In the genomic region with DNA sequence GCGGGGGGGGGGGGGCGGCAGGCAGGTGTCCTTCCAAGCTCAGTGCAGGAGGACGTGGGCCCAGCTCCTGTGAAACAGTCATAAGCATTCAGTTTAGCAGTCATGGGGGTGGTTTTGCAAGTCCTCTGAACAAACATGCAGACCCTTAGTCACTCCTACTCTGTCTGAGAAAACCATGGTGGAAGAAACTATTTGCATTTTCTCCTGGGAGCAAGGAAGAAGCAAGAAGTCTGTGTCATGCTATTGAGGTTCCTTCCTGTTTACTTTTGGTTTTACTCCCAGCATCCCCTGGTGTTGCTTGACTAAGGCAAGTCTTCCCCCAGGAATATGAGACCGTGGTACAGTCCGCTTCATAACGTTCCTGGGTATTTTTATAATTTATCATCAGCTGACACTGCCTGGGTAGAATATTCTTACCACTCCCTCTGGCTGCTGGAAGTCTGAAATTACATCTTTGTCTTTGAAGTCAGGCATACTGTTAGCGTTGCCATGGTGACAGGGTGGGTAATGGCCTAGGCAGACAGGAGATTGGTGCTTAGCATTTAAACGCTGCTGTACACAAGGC, we compare ENCODE assay signal across 8 mouse cellular contexts.
DNase-seq lines count a peak whose midpoint lies in the region; ATAC-seq and TF ChIP-seq lines count a peak whose summit lies in the region.

No protein-coding gene starts in this region.

- no peaks in the 10 kb centered on the region for H3K9me3 ChIP-seq in embryonic facial prominence, embryonic 11.5 days (replicated peaks; ENCODE audit: control insufficient read depth, low read length)
- H3K9me3 ChIP-seq in limb, embryonic 13.5 days, result no peaks in the 10 kb centered on the region
- no peaks in the 10 kb centered on the region for H3K9me3 ChIP-seq in midbrain, embryonic 15.5 days

- peak; percentile 52 for TF ChIP-seq CTCF in heart, adult 2 months (IDR thresholded peaks at IDR 0.05)
- TF ChIP-seq CTCF in kidney, adult 2 months (conservative IDR thresholded peaks at IDR 0.05; ENCODE audit: insufficient read depth, insufficient read length, low read depth, low read length), result no peak

- H3K4me1 ChIP-seq in embryonic facial prominence, embryonic 11.5 days (ENCODE audit: control insufficient read depth, insufficient read depth, low read length), result no peaks in the 10 kb centered on the region
- H3K4me1 ChIP-seq in heart, adult 2 months (ENCODE audit: control insufficient read depth, insufficient read depth, low read length), result peaks cover 9% of the 10 kb centered on the region
- H3K4me1 ChIP-seq in kidney, adult 2 months (ENCODE audit: control insufficient read depth, insufficient read depth, low read length), result peaks cover 19% of the 10 kb centered on the region
- peaks cover 66% of the 10 kb centered on the region for H3K4me1 ChIP-seq in limb, embryonic 13.5 days
- peaks cover 39% of the 10 kb centered on the region for H3K4me1 ChIP-seq in midbrain, embryonic 15.5 days

- H3K4me2 ChIP-seq in embryonic facial prominence, embryonic 11.5 days (ENCODE audit: low read depth, low read length), result no peak overlapping the region
- peak overlapping the region; percentile 37; the same call in 1 of the 2 replicates for H3K4me2 ChIP-seq in limb, embryonic 13.5 days (replicated peaks)
- peak overlapping the region; percentile 23; the same call in 1 of the 2 replicates for H3K4me2 ChIP-seq in midbrain, embryonic 15.5 days

- H3K27me3 ChIP-seq in embryonic facial prominence, embryonic 11.5 days (ENCODE audit: control insufficient read depth, insufficient read depth, low read length), result no peaks in the 10 kb centered on the region
- no peaks in the 10 kb centered on the region for H3K27me3 ChIP-seq in heart, adult 2 months (ENCODE audit: control insufficient read depth, insufficient read depth, low read length)
- no peaks in the 10 kb centered on the region for H3K27me3 ChIP-seq in kidney, adult 2 months (replicated peaks; ENCODE audit: control insufficient read depth, insufficient read depth, low read length)
- no peaks in the 10 kb centered on the region for H3K27me3 ChIP-seq in limb, embryonic 13.5 days
- no peaks in the 10 kb centered on the region for H3K27me3 ChIP-seq in midbrain, embryonic 15.5 days (replicated peaks)

- no peaks in the 10 kb centered on the region for H3K36me3 ChIP-seq in embryonic facial prominence, embryonic 11.5 days (replicated peaks; ENCODE audit: control insufficient read depth, insufficient read depth, low read depth, low read length)
- H3K36me3 ChIP-seq in heart, adult 2 months (ENCODE audit: control insufficient read depth, insufficient read depth, low read length), result peaks cover 4% of the 10 kb centered on the region; the same call in 1 of the 2 replicates
- H3K36me3 ChIP-seq in kidney, adult 2 months (ENCODE audit: control insufficient read depth, insufficient read depth, low read length), result no peaks in the 10 kb centered on the region
- H3K36me3 ChIP-seq in limb, embryonic 13.5 days, result no peaks in the 10 kb centered on the region
- no peaks in the 10 kb centered on the region for H3K36me3 ChIP-seq in midbrain, embryonic 15.5 days (replicated peaks)

- no peak overlapping the region for H3K27ac ChIP-seq in embryonic facial prominence, embryonic 11.5 days (replicated peaks; ENCODE audit: low read depth, low read length)
- no peak overlapping the region for H3K27ac ChIP-seq in heart, adult 2 months
- H3K27ac ChIP-seq in kidney, adult 2 months (ENCODE audit: insufficient read depth, low read depth, low read length), result peak overlapping the region; percentile 62
- H3K27ac ChIP-seq in limb, embryonic 13.5 days, result peak overlapping the region; percentile 10; the same call in 1 of the 2 replicates
- H3K27ac ChIP-seq in midbrain, embryonic 15.5 days, result peak overlapping the region; percentile 78

- no peak overlapping the region for H3K4me3 ChIP-seq in embryonic facial prominence, embryonic 11.5 days (ENCODE audit: low read depth, low read length)
- no peak overlapping the region for H3K4me3 ChIP-seq in heart, adult 2 months
- H3K4me3 ChIP-seq in kidney, adult 2 months (ENCODE audit: insufficient read depth, low read depth, low read length), result no peak overlapping the region
- H3K4me3 ChIP-seq in limb, embryonic 13.5 days, result no peak overlapping the region
- H3K4me3 ChIP-seq in midbrain, embryonic 15.5 days, result no peak overlapping the region

- H3K9ac ChIP-seq in embryonic facial prominence, embryonic 11.5 days (replicated peaks; ENCODE audit: low read length), result no peak overlapping the region
- H3K9ac ChIP-seq in heart, adult 2 months (ENCODE audit: low read depth, low read length), result no peak overlapping the region
- H3K9ac ChIP-seq in limb, embryonic 13.5 days, result no peak overlapping the region
- no peak overlapping the region; the same call in 1 of the 2 replicates for H3K9ac ChIP-seq in midbrain, embryonic 15.5 days

- intact Hi-C loops in heart, adult 2 months (cut with DNase I), result no loop called here

- TF ChIP-seq EP300 in heart, adult 2 months (IDR thresholded peaks at IDR 0.05; ENCODE audit: insufficient read depth, low read depth, low read length), result no peak

- TF ChIP-seq POLR2A in heart, adult 2 months (IDR thresholded peaks at IDR 0.05; ENCODE audit: insufficient read depth, low read depth, low read length), result no peak
- no peak for TF ChIP-seq POLR2A in kidney, adult 2 months (IDR thresholded peaks at IDR 0.05; ENCODE audit: low read depth, low read length)

- peak; percentile 85 for ATAC-seq in embryonic facial prominence, embryonic 11.5 days (replicated peaks; ENCODE audit: insufficient number of reproducible peaks, low FRiP score, low TSS enrichment, low read depth)
- ATAC-seq in limb, embryonic 13.5 days (ENCODE audit: low FRiP score, low read depth), result peak; percentile 86
- ATAC-seq in midbrain, embryonic 15.5 days (replicated peaks), result peak; percentile 89

- WGBS in embryonic facial prominence, embryonic 11.5 days, result 24% methylated on average over 8 of the region's 8 CpGs
- WGBS in heart, adult 2 months, result 21% methylated on average over 8 of the region's 8 CpGs
- 10% methylated on average over 8 of the region's 8 CpGs for WGBS in kidney, adult 2 months
- WGBS in limb, embryonic 13.5 days, result 3% methylated on average over 8 of the region's 8 CpGs
- WGBS in midbrain, embryonic 15.5 days, result 9% methylated on average over 8 of the region's 8 CpGs

- peak; percentile 40 for DNase-seq in urinary bladder, postnatal 25 days (ENCODE audit: low spot score)
- DNase-seq in urinary bladder, adult 2 months (ENCODE audit: low spot score), result no peak
- peak; percentile 89 for DNase-seq in embryonic facial prominence, embryonic 11.5 days (ENCODE audit: low spot score)
- peak in 1 of 2 experiments; percentile 30 for DNase-seq in heart, adult 2 months
- DNase-seq in kidney, adult 2 months, result peak; percentile 77
- DNase-seq in thymus, adult 18-20 months, result peak; percentile 26 to 63

- H3K79me2 ChIP-seq in heart, adult 2 months (replicated peaks; ENCODE audit: control insufficient read depth, insufficient read depth, low read length), result peaks cover 5% of the 10 kb centered on the region; the same call in 1 of the 2 replicates

Comparison
In these comparisons a context has a peak if more than half of its experiments do, and no peak if none do; other contexts are left out.
1. H3K27ac ChIP-seq: peak in kidney, adult 2 months (single experiment), limb, embryonic 13.5 days (single experiment) and midbrain, embryonic 15.5 days (single experiment); none in embryonic facial prominence, embryonic 11.5 days (single experiment) and heart, adult 2 months (single experiment).
2. Peak in every context shown above with its lines, with median percentiles within 50 percentile points of each other: ATAC-seq.